Mouse (Mus musculus): ENCODE measurements at regions not wholly inside any gene's neighbourhood (a gene's known extent, or its start where the extent isn't known, plus 50 kb on each side); places are given as distances from the start of the nearest gene placed in this dataset.

GRCm38 (mm10) chr6:25429047-25429446, 261.5 kb downstream of the Gpr37 start:
- Histone ChIP-seq H3K27me3 (ENCODE audit: control insufficient read depth, insufficient read depth, insufficient read length) (no peaks in the 10 kb centered on the region), H3K4me2 (ENCODE audit: low read depth) (no peak overlapping the region), H3ac (ENCODE audit: control insufficient read depth, insufficient read length) (no peak overlapping the region), H3K36me3 (ENCODE audit: control insufficient read depth, insufficient read depth) (no peaks in the 10 kb centered on the region), H3K4me3 (no peak overlapping the region), H3K79me2 (ENCODE audit: control insufficient read depth, insufficient read depth) (no peaks in the 10 kb centered on the region)
- TF ChIP-seq MAX (IDR thresholded peaks at IDR 0.05; ENCODE audit: low read depth), result no peak
- TF ChIP-seq POLR2AphosphoS2 (IDR thresholded peaks at IDR 0.05; ENCODE audit: insufficient read length, low read depth), result no peak

GRCm38 (mm10) chr6:25418820-25419219, 271.7 kb downstream of the Gpr37 start:
- no peak overlapping the region for H3ac ChIP-seq (ENCODE audit: control insufficient read depth, insufficient read length)
- no peaks in the 10 kb centered on the region for H3K36me3 ChIP-seq (ENCODE audit: control insufficient read depth, insufficient read depth)
- no peak overlapping the region for H3K4me3 ChIP-seq
- TF ChIP-seq POLR2A (IDR thresholded peaks at IDR 0.05; ENCODE audit: insufficient read length, low read depth) (no peak), REST (IDR thresholded peaks at IDR 0.05; ENCODE audit: insufficient read depth, insufficient read length) (no peak)
- H3K79me2 ChIP-seq (ENCODE audit: control insufficient read depth, insufficient read depth), result no peaks in the 10 kb centered on the region
- H3K27me3 ChIP-seq (ENCODE audit: control insufficient read depth, insufficient read depth, insufficient read length), result no peaks in the 10 kb centered on the region
- no peak overlapping the region for H3K4me2 ChIP-seq (ENCODE audit: low read depth)

DNA sequence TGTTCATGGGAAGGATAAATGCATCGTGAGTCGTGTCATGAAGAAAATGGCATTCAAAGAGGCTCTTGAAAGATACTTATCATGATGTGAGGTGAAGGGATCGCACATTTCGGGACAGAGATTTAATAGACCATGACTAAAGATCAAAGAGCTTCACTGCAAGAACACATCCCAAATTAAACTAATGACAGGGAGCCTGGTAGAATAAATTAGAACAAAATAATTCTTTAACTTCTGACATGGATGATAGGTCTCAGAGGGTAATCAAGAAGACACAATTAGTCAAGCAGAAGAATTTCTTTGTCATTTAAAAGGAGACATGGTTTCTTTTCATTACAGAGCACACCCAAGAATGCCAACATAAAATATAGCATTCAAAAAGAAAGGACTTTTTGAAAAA, 300.7 kb downstream of the Gpr37 start:
- no peaks in the 10 kb centered on the region for H3K27me3 ChIP-seq (ENCODE audit: control insufficient read depth, insufficient read depth, insufficient read length)
- H3ac ChIP-seq (ENCODE audit: control insufficient read depth, insufficient read length), result no peak overlapping the region
- H3K4me3 ChIP-seq, result no peak overlapping the region
- no peak overlapping the region for H3K4me2 ChIP-seq (ENCODE audit: low read depth)
- no peaks in the 10 kb centered on the region for H3K36me3 ChIP-seq (ENCODE audit: control insufficient read depth, insufficient read depth)
- TF ChIP-seq REST (IDR thresholded peaks at IDR 0.05; ENCODE audit: insufficient read depth, insufficient read length), result no peak
- TF ChIP-seq USF1 (IDR thresholded peaks at IDR 0.05; ENCODE audit: low read depth), result no peak
- TF ChIP-seq MYOG (IDR thresholded peaks at IDR 0.05; ENCODE audit: control insufficient read depth in 1 of 3, insufficient read depth in 1 of 3, insufficient read length in 2 of 3, low read depth in 2 of 3), result no peak
- no peak for TF ChIP-seq MAX (IDR thresholded peaks at IDR 0.05; ENCODE audit: low read depth)
- TF ChIP-seq TCF12 (IDR thresholded peaks at IDR 0.05; ENCODE audit: insufficient read depth, poor library complexity, severe bottlenecking), result no peak
- no peak for TF ChIP-seq CEBPB (IDR thresholded peaks at IDR 0.05; ENCODE audit: insufficient read depth, poor library complexity, severe bottlenecking)
- TF ChIP-seq TCF3 (IDR thresholded peaks at IDR 0.05; ENCODE audit: insufficient read length, low read depth), result no peak
- no peak for TF ChIP-seq POLR2AphosphoS2 (IDR thresholded peaks at IDR 0.05; ENCODE audit: insufficient read length, low read depth)
- no peak for TF ChIP-seq MYOD1 (IDR thresholded peaks at IDR 0.05; ENCODE audit: control insufficient read depth in 1 of 3, insufficient read length in 2 of 3, low read depth in 2 of 3)
- no peak for TF ChIP-seq E2F4 (IDR thresholded peaks at IDR 0.05; ENCODE audit: insufficient read depth)
- TF ChIP-seq POLR2A (IDR thresholded peaks at IDR 0.05; ENCODE audit: insufficient read length, low read depth), result no peak
- no peak for TF ChIP-seq SRF (IDR thresholded peaks at IDR 0.05; ENCODE audit: control insufficient read depth, insufficient read length, low read depth)
- H3K79me2 ChIP-seq (ENCODE audit: control insufficient read depth, insufficient read depth), result no peaks in the 10 kb centered on the region
